Mouse (Mus musculus) megakaryocyte, adult 5-6 weeks (primary cell): ENCODE results near the gene Stx1b. TPM values are rescaled to one million over a fixed set of nuclear protein-coding genes. Genes with fewer than 3 reads are reported as not detected.
A peak's percentile ranks its signal among the peaks of the same experiment; 100 is the strongest.
"Not testable (repeated sequence)": the region's sequence is repeated elsewhere in the genome, so short reads cannot be mapped to it uniquely, and the experiment has no call there.

Source experiments
- ATAC-seq: 2 replicates; pipeline ENCODE4 v1.8.0; 2016; ENCODE audit warnings: mild to moderate bottlenecking, inconsistent platforms; ENCODE audit not compliant: poor library complexity, severe bottlenecking
- total RNA-seq, 2 experiments: library from RNA; stranded (forward) in 1 of 2; stranded (reverse) in 1 of 2; fragments of 153-499, 151-499 nt in 1 of 2; fragments of 221-1000, 200-1000 nt in 1 of 2; gene quantifications; 2 replicates each; pipeline versions ENCODE4 v1.2.3 to v1.2.4; 2015 to 2017

Stx1b gene
- total RNA-seq (2015) (0.04 TPM in 1 of 2 replicates, not detected in the other), total RNA-seq (2017) (not detected in 2 replicates)

DNA sequence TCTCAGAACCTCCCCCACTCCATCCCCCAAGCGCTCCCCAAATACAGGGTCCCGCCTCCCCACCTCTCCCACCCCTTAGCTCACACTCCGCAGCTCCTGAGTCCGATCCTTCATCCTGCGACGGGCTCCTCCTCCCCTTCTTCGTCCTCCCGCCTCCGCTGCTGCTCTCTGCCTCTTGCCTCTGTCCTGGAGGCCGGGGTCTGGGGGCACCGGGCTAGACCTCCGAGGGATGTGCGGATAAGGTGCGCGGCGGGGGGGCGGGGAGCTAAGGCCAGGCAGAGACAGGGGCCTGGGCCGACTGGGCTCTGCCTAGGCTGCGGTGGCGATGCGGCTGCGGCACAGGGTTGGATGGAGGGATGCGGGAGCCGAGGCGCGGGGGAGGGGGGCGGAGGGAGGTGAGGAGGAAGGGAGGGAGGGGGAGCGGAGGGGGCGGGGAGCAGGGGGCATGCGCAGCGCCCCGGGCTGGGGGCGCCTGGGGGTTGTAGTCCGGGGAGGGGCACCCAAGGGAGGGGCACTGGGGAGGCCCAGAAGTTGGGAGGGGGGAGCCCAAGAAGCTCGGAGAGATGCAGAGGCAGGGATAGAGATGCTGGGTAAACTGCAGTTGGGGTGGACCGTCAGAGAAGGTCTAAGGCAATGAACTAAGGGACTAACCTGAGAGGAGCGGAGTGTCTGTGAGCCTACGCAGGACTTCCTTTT is at the start of gene Stx1b, which contains the start of gene Stx4a:
Stx1b (minus strand) TSS at position 374 of the 696 bp plus-strand sequence.
Stx4a (plus strand) TSS at position 119 of the 696 bp plus-strand sequence.
- no peak for ATAC-seq

DNA sequence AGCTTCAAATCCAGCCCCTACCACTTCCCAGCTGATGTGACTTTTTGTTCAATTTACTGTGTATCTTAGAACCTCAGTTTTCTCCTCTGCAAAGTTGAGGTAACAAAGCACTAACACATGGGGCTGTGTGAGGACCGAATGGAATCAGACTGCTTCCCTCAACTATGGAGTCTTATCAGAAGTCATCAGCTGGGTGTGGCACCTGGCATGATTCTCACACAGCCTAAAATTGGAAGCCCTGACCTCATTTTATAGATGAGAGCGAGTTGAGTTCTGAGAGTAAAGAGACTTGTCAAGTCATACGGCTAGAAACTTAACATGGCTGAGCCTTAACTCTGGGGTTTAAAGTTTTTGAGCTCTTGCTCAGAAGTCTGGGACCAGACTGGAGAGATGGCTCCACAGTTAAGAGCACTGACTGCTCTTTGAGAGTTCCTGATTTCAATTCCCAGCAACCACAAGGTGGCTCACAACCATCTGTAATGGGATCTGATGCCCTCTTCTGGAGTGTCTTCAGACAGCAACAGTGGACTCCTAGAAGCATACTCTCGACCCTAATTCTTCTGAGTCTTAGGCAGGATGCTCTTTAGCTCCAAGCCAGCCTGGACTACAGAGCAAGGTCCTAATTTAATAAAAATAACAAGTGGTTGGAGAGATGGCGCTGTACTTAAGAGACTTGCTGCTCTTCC is 45.9 kb upstream of the Stx1b start:
- no peak for ATAC-seq

DNA sequence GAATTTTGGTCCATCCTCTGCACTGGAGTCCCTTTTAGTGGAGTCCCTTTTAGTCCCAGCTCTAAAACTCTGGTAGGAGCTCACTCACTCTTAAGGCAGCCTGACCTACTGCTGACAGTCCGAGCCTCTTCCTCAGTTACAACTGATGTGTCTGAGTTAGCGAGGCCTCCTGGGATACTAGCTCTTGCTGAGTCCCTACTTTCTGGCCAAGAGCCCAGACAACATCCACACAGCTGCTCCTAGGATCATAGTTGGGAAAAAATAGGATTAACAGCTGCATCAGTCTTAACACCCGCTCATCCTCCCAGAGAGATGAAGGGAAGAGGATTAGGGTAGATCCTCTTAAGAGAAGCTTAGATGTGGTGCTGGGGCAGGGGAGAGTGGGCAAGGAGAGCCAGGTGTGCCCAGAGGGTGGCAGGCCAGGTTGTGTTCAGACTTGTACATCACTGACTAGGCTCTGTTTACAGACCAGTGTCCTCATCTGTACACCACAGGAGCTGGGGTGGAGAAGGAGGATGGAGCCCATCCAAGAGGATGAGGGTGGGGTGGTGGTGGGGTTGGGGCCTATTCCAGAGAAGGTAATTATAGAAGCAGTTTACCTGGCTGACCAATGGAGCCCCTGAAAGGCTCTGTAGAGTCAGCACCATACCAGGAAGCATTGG is 44.9 kb upstream of the Stx1b start:
- no peak for ATAC-seq

GRCm38 (mm10) chr7:127867641-127868040 is 43.3 kb upstream of the Stx1b start:
- ATAC-seq, result no peak

DNA sequence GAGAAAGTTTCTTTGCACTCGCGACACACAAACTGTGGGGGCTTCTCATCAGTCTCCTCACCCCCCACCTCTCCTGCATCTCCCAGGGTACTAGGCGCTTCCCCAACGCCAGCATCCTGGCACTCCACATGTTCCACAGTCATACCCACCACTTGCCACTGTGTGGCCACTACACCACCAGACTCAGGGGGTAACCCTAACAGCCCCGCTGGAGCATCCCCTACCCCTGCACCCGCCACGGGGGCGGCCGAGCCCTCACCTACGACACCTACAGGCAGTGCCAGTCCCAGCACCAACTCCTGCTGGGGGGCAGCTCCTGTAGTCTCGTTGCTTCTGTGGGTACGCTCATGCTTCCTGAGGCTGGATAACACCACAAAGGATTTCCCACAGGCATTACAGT is 42.1 kb upstream of the Stx1b start:
- no peak for ATAC-seq

GRCm38 (mm10) chr7:127858258-127858657 is 33.9 kb upstream of the Stx1b start:
- ATAC-seq, result no peak

GRCm38 (mm10) chr7:127850906-127851305 is 26.6 kb upstream of the Stx1b start:
- ATAC-seq, result no peak

GRCm38 (mm10) chr7:127849973-127850875 is 25.9 kb upstream of the Stx1b start:
- ATAC-seq, result peak; percentile 73

- peak; percentile 75 for ATAC-seq
These were observed 17.8 kb upstream of the Stx1b start for GRCm38 (mm10) chr7:127842001-127842718.

GRCm38 (mm10) chr7:127841340-127842000 is 17.1 kb upstream of the Stx1b start:
- ATAC-seq, result peak; percentile 77

DNA sequence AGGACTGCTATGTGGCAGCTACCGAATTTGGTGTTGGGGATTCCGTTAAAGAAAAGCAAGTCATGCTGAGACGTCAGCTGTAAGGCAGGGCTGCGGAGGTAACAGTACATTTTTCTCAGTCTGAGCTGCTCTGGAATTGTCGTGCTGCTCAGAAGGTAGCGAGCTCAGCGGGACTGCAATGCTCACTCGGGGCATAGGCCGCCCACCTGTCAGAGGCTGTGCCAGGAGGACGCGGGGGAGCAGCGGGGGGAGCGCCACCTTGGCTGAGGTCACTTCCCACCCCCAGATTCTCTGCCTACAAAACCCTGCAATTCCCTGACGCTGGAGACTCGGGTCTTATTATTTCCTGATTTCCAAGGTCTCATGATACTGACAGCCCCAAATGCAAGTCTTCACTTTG is 16.5 kb upstream of the Stx1b start:
- peak; percentile 27 for ATAC-seq

GRCm38 (mm10) chr7:127840031-127840430 is 15.7 kb upstream of the Stx1b start:
- not testable (repeated sequence) for ATAC-seq

- not testable (repeated sequence) for ATAC-seq
These were observed 13.5 kb upstream of the Stx1b start for GRCm38 (mm10) chr7:127837878-127838277.

DNA sequence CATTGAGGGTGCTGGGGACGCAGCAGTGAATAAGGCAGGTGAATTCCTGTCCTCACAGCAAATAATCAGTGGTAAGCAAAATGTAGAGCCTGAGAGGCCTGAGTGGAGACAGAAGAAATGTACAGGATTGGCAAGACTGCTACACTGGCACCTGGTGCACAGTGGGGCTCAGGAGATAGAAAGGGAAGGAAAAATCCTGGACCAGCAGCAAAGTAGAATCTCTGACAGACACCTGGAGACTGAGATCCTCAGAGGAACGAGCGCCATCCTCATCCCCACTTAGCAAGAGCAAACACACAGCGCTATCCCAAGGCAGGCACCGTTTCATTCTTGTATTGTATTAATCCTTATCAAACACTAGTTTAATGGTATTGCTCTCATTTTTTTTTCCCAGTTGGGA is 13.1 kb upstream of the Stx1b start:
- ATAC-seq, result no peak

DNA sequence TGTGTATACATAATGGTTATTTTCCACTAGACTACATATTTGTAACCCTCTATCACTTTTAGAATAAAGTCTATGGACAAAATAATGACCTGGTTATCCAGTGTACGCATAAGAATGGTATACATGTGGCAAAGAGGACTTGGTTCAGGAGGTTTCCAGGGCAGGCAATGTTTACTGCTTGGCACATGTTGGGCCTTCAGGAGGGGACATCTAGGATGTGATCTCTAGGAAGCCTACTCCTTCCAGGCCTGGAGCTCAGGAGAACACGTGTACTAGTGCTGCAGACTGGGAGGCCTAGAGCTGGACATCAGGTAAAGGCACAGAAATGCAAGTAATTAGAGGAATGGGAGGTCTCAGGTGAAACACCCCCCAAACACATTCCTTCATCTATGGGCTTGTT is 11.2 kb upstream of the Stx1b start:
- no peak for ATAC-seq

- ATAC-seq, result no peak
These were observed 845 bp downstream of the Stx1b start for GRCm38 (mm10) chr7:127823236-127824171.

GRCm38 (mm10) chr7:127822494-127822893 is 1.9 kb downstream of the Stx1b start:
- no peak for ATAC-seq

GRCm38 (mm10) chr7:127820836-127821509 is 3.4 kb downstream of the Stx1b start:
- 0 out of 2 replicates have a peak, but pooled peaks have one; percentile 24 for ATAC-seq
